Mouse (Mus musculus) bone marrow, adult 2 months (tissue): ENCODE results near the gene Map4.

ENCODE experiments used
- CTCF ChIP-seq: fragments of 200-500 bp; IDR thresholded peaks from 2 replicates; pipeline ENCODE4 v1.5.1; 2011; ENCODE audit warnings: low read length, control low read depth; ENCODE audit not compliant: control insufficient read depth, insufficient read depth
- POLR2A ChIP-seq: fragments of 200-500 bp; IDR thresholded peaks from 2 replicates; pipeline ENCODE4 v1.6.1; 2011; ENCODE audit warnings: low read depth, mild to moderate bottlenecking, control low read depth, low read length, borderline replicate concordance; ENCODE audit not compliant: control insufficient read depth

- TF ChIP-seq POLR2A: no peak
- TF ChIP-seq CTCF: no peak
These were observed 33.5 kb downstream of the Map4 start for GRCm38 (mm10) chr9:109964761-109965160.
